Mouse (Mus musculus): ENCODE measurements at regions not wholly inside any gene's neighbourhood (a gene's known extent, or its start where the extent isn't known, plus 50 kb on each side); places are given as distances from the start of the nearest gene placed in this dataset.
A peak's percentile ranks its signal among the peaks of the same experiment; 100 is the strongest.

- H3K9me3 ChIP-seq (ENCODE audit: control insufficient read depth, low read length), result 0 out of 2 replicates have a peak, but pooled peaks cover 4% of the 10 kb centered on the region
- H3K36me3 ChIP-seq (ENCODE audit: control insufficient read depth, insufficient read depth, low read length), result no peaks in the 10 kb centered on the region
- no peak overlapping the region for H3K9ac ChIP-seq (ENCODE audit: low read depth, low read length, severe bottlenecking)
- DNase-seq (ENCODE audit: low spot score) (peak; percentile 24), ATAC-seq (ENCODE audit: low FRiP score, low read depth) (no peak)
- no peaks in the 10 kb centered on the region for H3K27me3 ChIP-seq (ENCODE audit: control insufficient read depth, insufficient read depth, low read length)
- peak overlapping the region; percentile 33 for H3K4me2 ChIP-seq (replicated peaks; ENCODE audit: low read depth, low read length, severe bottlenecking)
- no peak overlapping the region for H3K4me3 ChIP-seq (replicated peaks; ENCODE audit: low read length)
- no peak overlapping the region for H3K27ac ChIP-seq (replicated peaks; ENCODE audit: low read depth, low read length)
- no peaks in the 10 kb centered on the region for H3K4me1 ChIP-seq (ENCODE audit: control insufficient read depth, insufficient read depth, low read length)
- TF ChIP-seq POLR2A (IDR thresholded peaks at IDR 0.05; ENCODE audit: borderline replicate concordance, extremely low read depth, insufficient read depth, insufficient read length), result no peak
- 16% methylated on average over 15 of the region's 15 CpGs for WGBS
These were observed 145.1 kb upstream of the Mkln1 start for GRCm38 (mm10) chr6:31253251-31253935.

GRCm38 (mm10) chr6:31260645-31261345 is 137.7 kb upstream of the Mkln1 start:
- H3K9me3 ChIP-seq (ENCODE audit: control insufficient read depth, low read length), result no peaks in the 10 kb centered on the region
- no peak overlapping the region for H3K9ac ChIP-seq (ENCODE audit: low read depth, low read length, severe bottlenecking)
- no peaks in the 10 kb centered on the region for H3K27me3 ChIP-seq (ENCODE audit: control insufficient read depth, insufficient read depth, low read length)
- no peak overlapping the region for H3K27ac ChIP-seq (replicated peaks; ENCODE audit: low read depth, low read length)
- no peaks in the 10 kb centered on the region for H3K36me3 ChIP-seq (ENCODE audit: control insufficient read depth, insufficient read depth, low read length)
- H3K4me3 ChIP-seq (replicated peaks; ENCODE audit: low read length), result no peak overlapping the region
- 74% methylated on average over 10 of the region's 10 CpGs for WGBS
- H3K4me1 ChIP-seq (ENCODE audit: control insufficient read depth, insufficient read depth, low read length), result no peaks in the 10 kb centered on the region
- H3K4me2 ChIP-seq (replicated peaks; ENCODE audit: low read depth, low read length, severe bottlenecking), result no peak overlapping the region
- ATAC-seq (ENCODE audit: low FRiP score, low read depth) (no peak), DNase-seq (ENCODE audit: low spot score) (no peak)
- TF ChIP-seq POLR2A (IDR thresholded peaks at IDR 0.05; ENCODE audit: borderline replicate concordance, extremely low read depth, insufficient read depth, insufficient read length), result no peak

GRCm38 (mm10) chr6:31261797-31262540 is 136.6 kb upstream of the Mkln1 start:
- H3K4me2 ChIP-seq (replicated peaks; ENCODE audit: low read depth, low read length, severe bottlenecking), result no peak overlapping the region
- no peaks in the 10 kb centered on the region for H3K9me3 ChIP-seq (ENCODE audit: control insufficient read depth, low read length)
- H3K4me3 ChIP-seq (replicated peaks; ENCODE audit: low read length), result no peak overlapping the region
- no peak for TF ChIP-seq POLR2A (IDR thresholded peaks at IDR 0.05; ENCODE audit: borderline replicate concordance, extremely low read depth, insufficient read depth, insufficient read length)
- H3K9ac ChIP-seq (ENCODE audit: low read depth, low read length, severe bottlenecking), result no peak overlapping the region
- no peak for DNase-seq (ENCODE audit: low spot score)
- H3K27me3 ChIP-seq (ENCODE audit: control insufficient read depth, insufficient read depth, low read length), result no peaks in the 10 kb centered on the region
- no peak overlapping the region for H3K27ac ChIP-seq (replicated peaks; ENCODE audit: low read depth, low read length)
- 86% methylated on average over 15 of the region's 15 CpGs for WGBS
- no peak for ATAC-seq (ENCODE audit: low FRiP score, low read depth)
- no peaks in the 10 kb centered on the region for H3K4me1 ChIP-seq (ENCODE audit: control insufficient read depth, insufficient read depth, low read length)
- no peaks in the 10 kb centered on the region for H3K36me3 ChIP-seq (ENCODE audit: control insufficient read depth, insufficient read depth, low read length)

- no peaks in the 10 kb centered on the region for H3K36me3 ChIP-seq (ENCODE audit: control insufficient read depth, insufficient read depth, low read length)
- no peaks in the 10 kb centered on the region for H3K9me3 ChIP-seq (ENCODE audit: control insufficient read depth, low read length)
- H3K4me1 ChIP-seq (ENCODE audit: control insufficient read depth, insufficient read depth, low read length), result no peaks in the 10 kb centered on the region
- H3K9ac ChIP-seq (ENCODE audit: low read depth, low read length, severe bottlenecking), result no peak overlapping the region
- 85% methylated on average over 8 of the region's 8 CpGs for WGBS
- DNase-seq (ENCODE audit: low spot score) (no peak), ATAC-seq (ENCODE audit: low FRiP score, low read depth) (no peak)
- H3K27ac ChIP-seq (replicated peaks; ENCODE audit: low read depth, low read length), result no peak overlapping the region
- TF ChIP-seq POLR2A (IDR thresholded peaks at IDR 0.05; ENCODE audit: borderline replicate concordance, extremely low read depth, insufficient read depth, insufficient read length), result no peak
- no peak overlapping the region for H3K4me3 ChIP-seq (replicated peaks; ENCODE audit: low read length)
- no peaks in the 10 kb centered on the region for H3K27me3 ChIP-seq (ENCODE audit: control insufficient read depth, insufficient read depth, low read length)
- no peak overlapping the region for H3K4me2 ChIP-seq (replicated peaks; ENCODE audit: low read depth, low read length, severe bottlenecking)
These were observed 135.9 kb upstream of the Mkln1 start for GRCm38 (mm10) chr6:31262651-31263050.

GRCm38 (mm10) chr6:31263821-31264220 is 134.7 kb upstream of the Mkln1 start:
- Histone ChIP-seq H3K4me3 (replicated peaks; ENCODE audit: low read length) (no peak overlapping the region), H3K9me3 (ENCODE audit: control insufficient read depth, low read length) (no peaks in the 10 kb centered on the region), H3K9ac (ENCODE audit: low read depth, low read length, severe bottlenecking) (no peak overlapping the region), H3K36me3 (ENCODE audit: control insufficient read depth, insufficient read depth, low read length) (no peaks in the 10 kb centered on the region), H3K4me1 (ENCODE audit: control insufficient read depth, insufficient read depth, low read length) (no peaks in the 10 kb centered on the region), H3K27me3 (ENCODE audit: control insufficient read depth, insufficient read depth, low read length) (no peaks in the 10 kb centered on the region), H3K4me2 (replicated peaks; ENCODE audit: low read depth, low read length, severe bottlenecking) (no peak overlapping the region), H3K27ac (replicated peaks; ENCODE audit: low read depth, low read length) (no peak overlapping the region)
- DNase-seq (ENCODE audit: low spot score) (no peak), ATAC-seq (ENCODE audit: low FRiP score, low read depth) (no peak)
- no peak for TF ChIP-seq POLR2A (IDR thresholded peaks at IDR 0.05; ENCODE audit: borderline replicate concordance, extremely low read depth, insufficient read depth, insufficient read length)
- WGBS, result 91% methylated on average over 6 of the region's 6 CpGs

Measured in limb, embryonic 14.5 days (tissue).